Comparison of ENCODE assay signal across 9 mouse cellular contexts in the genomic region with DNA sequence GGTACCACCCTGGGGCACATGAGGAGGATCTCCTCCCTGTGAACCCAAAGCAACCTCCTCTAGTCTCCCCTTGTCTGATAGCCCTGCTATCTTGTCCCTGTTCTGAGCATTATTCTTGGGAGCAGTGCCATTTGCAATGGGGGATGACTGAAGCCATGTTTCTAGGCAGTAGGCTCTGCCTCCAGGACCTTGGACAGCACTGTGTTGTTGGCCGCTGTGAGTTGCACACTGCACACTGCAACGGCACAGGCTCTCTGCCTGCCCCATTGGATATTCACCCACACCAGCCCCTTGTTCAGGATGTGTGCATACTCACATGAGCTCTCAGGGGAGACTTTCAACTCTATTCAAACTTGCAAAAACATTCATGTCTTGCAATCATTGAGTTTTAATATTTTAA.
DNase-seq lines count a peak whose midpoint lies in the region.
"Had no signal": no experiment of that assay in that cellular context is flagged by ENCODE, and none has a peak within 500 bp of the region (broad histone marks: within the 10 kb centered on the region; RNA-seq: fewer than 3 reads in every experiment).

No protein-coding gene starts in this region.

- peak; percentile 8 to 32 for DNase-seq in adrenal gland, adult (ENCODE audit: inconsistent age in 2 of 2, low spot score in 1 of 2)
- no peak for DNase-seq in adrenal gland, adult 2 months
- peak; percentile 1 for DNase-seq in kidney, adult 9 months
- DNase-seq in kidney, adult 11 months: no peak
- peak; percentile 46 for DNase-seq in R1 (ENCODE audit: low read depth, low spot score)
- peak; percentile 82 to 86 for DNase-seq in kidney, postnatal 4 days
- DNase-seq in cerebellum, postnatal 4 days (ENCODE audit: low spot score in 2 of 2): no peak
- DNase-seq in layer of hippocampus, adult 8-10 months (ENCODE audit: low spot score in 2 of 2): no peak
- DNase-seq: cerebellum, adult 18-20 months had no signal

Comparison
In these comparisons a context has a peak if more than half of its experiments do, and no peak if none do; other contexts are left out.
1. DNase-seq: peak in adrenal gland, adult (2 of 2), kidney, adult 9 months (single experiment), R1 (single experiment) and kidney, postnatal 4 days (2 of 2); none in adrenal gland, adult 2 months (single experiment), kidney, adult 11 months (single experiment), cerebellum, postnatal 4 days (0 of 2) and layer of hippocampus, adult 8-10 months (0 of 2).